Mouse (Mus musculus) heart, embryonic 13.5 days (tissue): Measurements from ENCODE around the gene Sept5. TPM values are rescaled to one million over a fixed set of nuclear protein-coding genes. Genes with fewer than 3 reads are reported as not detected.

Experiments
- ATAC-seq: fragments of 200-750 bp; cut with Nextera tagmentation; 2 replicates; pipeline ENCODE4 v1.8.0; 2017; ENCODE audit warnings: moderate TSS enrichment; ENCODE audit not compliant: insufficient number of reproducible peaks, low FRiP score, low TSS enrichment; ENCODE audit errors: extremely low read depth
- H3K27ac ChIP-seq: fragments of 300-500 bp; sonication (generic); replicated peaks from 2 replicates; pipeline ENCODE4 v1.5.1; 2015; ENCODE audit warnings: moderate library complexity, mild to moderate bottlenecking, inconsistent platforms
- H3K27me3 ChIP-seq: fragments of 300-500 bp; sonication (generic); replicated peaks from 2 replicates; pipeline ENCODE4 v1.6.1; 2015; ENCODE audit warnings: mild to moderate bottlenecking, inconsistent platforms
- H3K36me3 ChIP-seq: fragments of 300-500 bp; sonication (generic); 2 replicates; pipeline ENCODE4 v1.6.1; 2015; ENCODE audit warnings: mild to moderate bottlenecking, inconsistent platforms
- H3K4me1 ChIP-seq: fragments of 300-500 bp; sonication (generic); 2 replicates; pipeline ENCODE4 v1.6.1; 2015; ENCODE audit warnings: inconsistent platforms
- H3K4me2 ChIP-seq: fragments of 300-500 bp; sonication (generic); 2 replicates; pipeline ENCODE4 v1.6.1; 2015; ENCODE audit warnings: inconsistent platforms, mild to moderate bottlenecking, moderate library complexity
- H3K4me3 ChIP-seq: fragments of 300-500 bp; sonication (generic); 2 replicates; pipeline ENCODE4 v1.5.1; 2015; ENCODE audit warnings: moderate library complexity, mild to moderate bottlenecking, inconsistent platforms
- H3K9ac ChIP-seq: fragments of 300-500 bp; sonication (generic); 2 replicates; pipeline ENCODE4 v1.6.1; 2015; ENCODE audit warnings: inconsistent platforms, mild to moderate bottlenecking, moderate library complexity
- H3K9me3 ChIP-seq: fragments of 300-500 bp; sonication (generic); 2 replicates; pipeline ENCODE4 v1.6.1; 2016; ENCODE audit warnings: inconsistent platforms
- WGBS: fragments of 180-500 bp; shearing (Covaris S2); methylation state at CpG from one replicate; pipeline ENCODE4 v1.1.7; 2015; ENCODE audit warnings: mixed read lengths; 5-methylcytosine and 5-hydroxymethylcytosine counted together
- polyA plus RNA-seq: library from polyadenylated mRNA; unstranded; fragments of >200 nt; fragmentation: Nextera tagmentation; extraction: Ambion mirVana; gene quantifications from 2 replicates; pipeline ENCODE4 v1.2.1, GENCODE M21; 2015

Gene Sept5
- polyA plus RNA-seq, 1 experiment from 2014 or later: 8.8 TPM

- Histone ChIP-seq H3K27ac (no peak overlapping the region), H3K36me3 (no peaks in the 10 kb centered on the region), H3K27me3 (no peaks in the 10 kb centered on the region; the same call in 1 of the 2 replicates), H3K4me3 (no peak overlapping the region), H3K4me2 (no peak overlapping the region), H3K9me3 (0 out of 2 replicates have a peak, but pooled peaks cover 3% of the 10 kb centered on the region), H3K4me1 (0 out of 2 replicates have a peak, but pooled peaks cover 7% of the 10 kb centered on the region), H3K9ac (no peak overlapping the region)
- WGBS: 66% methylated on average over 6 of the region's 6 CpGs
- no peak for ATAC-seq
Observed at GRCm38 (mm10) chr16:18645329-18645728, 15.6 kb upstream of the Sept5 start.

GRCm38 (mm10) chr16:18644485-18644884 is 14.7 kb upstream of the Sept5 start:
- 75% methylated on average over 4 of the region's 4 CpGs for WGBS
- no peak overlapping the region for H3K4me2 ChIP-seq
- H3K27ac ChIP-seq: no peak overlapping the region
- 0 out of 2 replicates have a peak, but pooled peaks cover 7% of the 10 kb centered on the region for H3K4me1 ChIP-seq
- no peak for ATAC-seq
- no peak overlapping the region for H3K9ac ChIP-seq
- peaks cover 2% of the 10 kb centered on the region; the same call in 1 of the 2 replicates for H3K27me3 ChIP-seq
- H3K9me3 ChIP-seq: 0 out of 2 replicates have a peak, but pooled peaks cover 3% of the 10 kb centered on the region
- H3K36me3 ChIP-seq: no peaks in the 10 kb centered on the region
- no peak overlapping the region for H3K4me3 ChIP-seq

DNA sequence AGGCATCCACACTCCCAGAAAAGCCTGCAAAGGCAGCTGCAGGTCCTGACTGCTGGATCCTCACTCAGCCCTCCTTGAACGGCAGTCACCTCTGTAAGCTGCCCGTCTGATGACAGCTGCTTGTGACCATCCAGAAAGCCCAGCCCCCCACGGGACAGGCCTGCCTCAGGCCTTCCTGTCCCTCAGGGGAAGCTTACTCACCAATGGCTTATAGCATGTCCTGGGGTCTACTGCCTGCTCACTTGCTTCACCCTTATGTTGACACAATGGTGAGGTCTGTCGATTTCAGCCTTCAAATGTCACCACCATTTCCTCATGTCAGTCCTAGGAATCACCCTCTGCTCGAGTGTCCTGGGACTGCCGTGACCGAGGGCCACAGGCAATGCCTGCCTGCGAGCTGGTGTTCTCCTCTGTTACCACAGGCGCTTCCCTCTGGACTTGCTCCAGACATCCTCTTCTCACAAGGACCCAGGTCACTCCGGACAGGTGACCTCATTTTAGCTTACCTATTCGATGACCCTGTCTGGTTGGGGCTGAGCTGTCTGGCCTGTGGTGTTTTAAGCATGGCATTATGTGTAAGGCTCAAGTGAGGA is 13.7 kb upstream of the Sept5 start:
- no peak overlapping the region for H3K4me2 ChIP-seq
- 0 out of 2 replicates have a peak, but pooled peaks cover 7% of the 10 kb centered on the region for H3K4me1 ChIP-seq
- H3K9me3 ChIP-seq: 0 out of 2 replicates have a peak, but pooled peaks cover 3% of the 10 kb centered on the region
- no peak overlapping the region for H3K9ac ChIP-seq
- no peak overlapping the region for H3K27ac ChIP-seq
- no peaks in the 10 kb centered on the region for H3K36me3 ChIP-seq
- 55% methylated on average over 11 of the region's 11 CpGs for WGBS
- peaks cover 4% of the 10 kb centered on the region; the same call in 1 of the 2 replicates for H3K27me3 ChIP-seq
- H3K4me3 ChIP-seq: no peak overlapping the region
- ATAC-seq: no peak

GRCm38 (mm10) chr16:18642897-18643296 is 13.1 kb upstream of the Sept5 start:
- H3K4me3 ChIP-seq: no peak overlapping the region
- H3K4me1 ChIP-seq: 0 out of 2 replicates have a peak, but pooled peaks cover 7% of the 10 kb centered on the region
- WGBS: 63% methylated on average over 4 of the region's 4 CpGs
- H3K9ac ChIP-seq: no peak overlapping the region
- ATAC-seq: no peak
- peaks cover 5% of the 10 kb centered on the region; the same call in 1 of the 2 replicates for H3K27me3 ChIP-seq
- H3K36me3 ChIP-seq: no peaks in the 10 kb centered on the region
- H3K9me3 ChIP-seq: no peaks in the 10 kb centered on the region
- H3K27ac ChIP-seq: no peak overlapping the region
- H3K4me2 ChIP-seq: no peak overlapping the region

DNA sequence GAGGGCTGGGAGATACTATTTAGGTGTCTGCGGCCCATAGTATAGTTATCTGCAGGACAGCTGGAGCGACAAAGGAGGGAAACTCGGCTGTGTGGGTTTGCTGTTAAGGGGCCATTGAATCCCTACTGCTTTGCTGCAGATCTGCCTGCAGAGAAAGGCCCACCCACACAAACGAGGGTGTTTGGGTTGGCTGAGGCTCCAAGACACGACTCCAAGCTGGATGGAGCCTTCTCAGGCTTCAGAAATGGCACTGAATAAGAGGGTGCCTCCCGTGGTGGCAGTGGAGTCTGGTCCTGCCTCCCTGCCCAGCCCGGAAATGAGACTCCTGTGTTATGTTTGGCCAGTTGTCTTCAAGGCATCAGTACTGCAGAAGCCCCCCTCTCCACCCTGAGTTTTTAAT is 12.5 kb upstream of the Sept5 start:
- no peak overlapping the region for H3K27ac ChIP-seq
- no peaks in the 10 kb centered on the region for H3K9me3 ChIP-seq
- no peak overlapping the region for H3K9ac ChIP-seq
- WGBS: 33% methylated on average over 7 of the region's 7 CpGs
- no peak for ATAC-seq
- no peak overlapping the region for H3K4me3 ChIP-seq
- no peaks in the 10 kb centered on the region for H3K36me3 ChIP-seq
- H3K4me1 ChIP-seq: 0 out of 2 replicates have a peak, but pooled peaks cover 7% of the 10 kb centered on the region
- H3K4me2 ChIP-seq: no peak overlapping the region
- H3K27me3 ChIP-seq: peaks cover 11% of the 10 kb centered on the region

DNA sequence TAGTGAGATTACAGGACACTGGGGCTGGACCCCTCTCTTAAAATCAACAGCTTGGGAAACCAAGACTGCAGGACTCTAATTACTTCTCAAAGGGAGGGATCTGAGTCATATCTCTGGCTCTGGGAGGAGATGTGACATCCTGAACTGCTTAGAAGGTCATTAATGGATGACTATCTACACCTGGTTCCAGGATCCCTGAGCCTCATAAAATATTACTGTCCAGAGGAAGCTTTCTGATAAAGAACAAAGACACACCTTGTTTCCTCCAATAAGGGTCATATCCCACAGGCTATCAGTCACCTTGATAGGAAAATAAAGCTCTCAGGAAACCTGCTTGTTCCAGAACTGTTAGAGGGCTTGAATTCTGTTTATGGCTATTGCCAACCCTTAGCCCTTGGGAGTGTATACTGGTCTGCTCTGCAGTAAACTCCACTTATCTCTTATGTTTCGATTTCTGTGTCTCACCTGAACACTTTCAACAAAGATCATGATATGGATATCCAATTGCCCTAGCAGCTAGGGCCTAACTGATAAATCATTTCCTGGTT is 9.7 kb upstream of the Sept5 start:
- no peak for ATAC-seq
- no peaks in the 10 kb centered on the region for H3K9me3 ChIP-seq
- no peak overlapping the region for H3K4me2 ChIP-seq
- no peak overlapping the region for H3K4me3 ChIP-seq
- 0 out of 2 replicates have a peak, but pooled peaks cover 7% of the 10 kb centered on the region for H3K4me1 ChIP-seq
- H3K27ac ChIP-seq: no peak overlapping the region
- no peak overlapping the region for H3K9ac ChIP-seq
- 64% methylated on average over 1 of the region's 1 CpGs for WGBS
- peaks cover 11% of the 10 kb centered on the region for H3K27me3 ChIP-seq
- H3K36me3 ChIP-seq: no peaks in the 10 kb centered on the region

DNA sequence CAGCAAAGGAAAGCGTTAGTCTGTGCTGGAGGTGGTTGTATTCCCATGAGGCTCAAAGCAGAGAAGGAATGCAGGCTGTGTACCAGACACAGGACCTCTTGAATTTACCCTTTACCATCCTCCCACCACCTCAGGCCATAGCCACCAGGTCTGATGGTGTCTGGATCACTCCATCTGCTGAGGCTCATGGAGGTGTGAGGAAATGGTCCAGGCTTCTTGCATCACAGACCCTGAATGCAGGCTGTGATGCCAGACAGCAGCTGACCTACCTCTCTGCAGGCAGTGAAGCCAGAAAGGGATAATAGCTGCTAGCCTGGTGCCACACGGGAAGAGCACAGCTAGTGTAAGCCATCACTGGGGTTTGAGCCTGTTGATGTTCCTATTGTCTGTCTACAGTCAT is 8.6 kb upstream of the Sept5 start:
- H3K9ac ChIP-seq: no peak overlapping the region
- 0 out of 2 replicates have a peak, but pooled peaks cover 7% of the 10 kb centered on the region for H3K4me1 ChIP-seq
- WGBS: 46% methylated on average over 2 of the region's 2 CpGs
- no peak for ATAC-seq
- H3K27ac ChIP-seq: no peak overlapping the region
- H3K9me3 ChIP-seq: no peaks in the 10 kb centered on the region
- peaks cover 13% of the 10 kb centered on the region for H3K27me3 ChIP-seq
- H3K36me3 ChIP-seq: no peaks in the 10 kb centered on the region
- no peak overlapping the region for H3K4me3 ChIP-seq
- H3K4me2 ChIP-seq: no peak overlapping the region

DNA sequence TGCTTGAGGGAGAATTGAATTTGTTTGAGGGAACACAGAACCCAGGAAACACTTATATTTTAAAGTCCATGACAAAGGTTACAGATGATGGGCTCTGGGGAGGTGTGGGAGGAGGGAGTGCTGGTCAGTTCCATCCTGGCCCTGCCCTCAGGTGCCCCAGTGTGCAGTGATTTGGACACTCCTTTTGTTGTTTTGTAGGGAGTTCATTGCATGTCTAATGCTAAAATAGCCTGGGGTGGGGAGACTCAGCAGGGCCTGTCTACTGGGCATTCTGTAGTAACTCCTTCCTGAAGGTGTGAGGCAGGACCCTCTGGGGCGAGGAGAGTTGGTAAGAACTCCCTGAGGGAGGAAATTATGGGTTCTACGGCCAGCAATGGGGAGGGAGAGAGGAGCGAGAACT is 7.0 kb upstream of the Sept5 start:
- 52% methylated on average over 3 of the region's 3 CpGs for WGBS
- H3K27me3 ChIP-seq: peaks cover 24% of the 10 kb centered on the region
- no peak overlapping the region for H3K27ac ChIP-seq
- no peak overlapping the region for H3K9ac ChIP-seq
- no peak overlapping the region for H3K4me3 ChIP-seq
- 0 out of 2 replicates have a peak, but pooled peaks cover under 1% of the 10 kb centered on the region for H3K4me1 ChIP-seq
- ATAC-seq: no peak
- H3K9me3 ChIP-seq: no peaks in the 10 kb centered on the region
- no peaks in the 10 kb centered on the region for H3K36me3 ChIP-seq
- H3K4me2 ChIP-seq: no peak overlapping the region

GRCm38 (mm10) chr16:18636401-18636800 is 6.6 kb upstream of the Sept5 start:
- Histone ChIP-seq H3K27ac (no peak overlapping the region), H3K4me3 (no peak overlapping the region)

DNA sequence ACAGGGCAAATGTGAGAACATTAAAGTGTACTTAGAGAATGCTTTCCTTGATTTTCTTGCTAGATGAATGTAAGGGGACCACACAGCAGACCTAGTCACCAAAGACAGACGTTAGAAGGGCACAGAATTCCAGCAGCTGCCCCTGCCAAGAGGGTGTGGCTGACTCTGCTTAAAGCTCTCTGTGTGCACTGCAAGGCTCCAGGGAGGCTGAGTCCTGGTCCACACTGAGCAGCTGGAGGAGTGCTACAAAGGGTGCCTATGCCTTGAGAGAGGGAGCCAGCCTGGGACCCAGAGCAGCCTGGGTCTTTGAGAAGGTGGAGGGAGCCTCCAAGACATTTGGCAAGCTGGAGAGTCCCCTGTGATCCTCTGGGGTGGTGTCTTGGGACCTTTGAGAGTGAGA is 3.6 kb upstream of the Sept5 start:
- no peak for ATAC-seq
- H3K9me3 ChIP-seq: no peaks in the 10 kb centered on the region
- no peak overlapping the region for H3K4me3 ChIP-seq
- H3K27me3 ChIP-seq: peaks cover 47% of the 10 kb centered on the region
- no peaks in the 10 kb centered on the region for H3K36me3 ChIP-seq
- H3K4me2 ChIP-seq: no peak overlapping the region
- H3K9ac ChIP-seq: no peak overlapping the region
- no peak overlapping the region for H3K27ac ChIP-seq
- WGBS: 12% methylated on average over 1 of the region's 1 CpGs
- peaks cover 13% of the 10 kb centered on the region; the same call in 1 of the 2 replicates for H3K4me1 ChIP-seq

More at GRCm38 (mm10) chr16:18636401-18636800, 6.6 kb upstream of the Sept5 start:
- H3K36me3 ChIP-seq: no peaks in the 10 kb centered on the region
- H3K9me3 ChIP-seq: no peaks in the 10 kb centered on the region
- ATAC-seq: no peak
- no peaks in the 10 kb centered on the region for H3K4me1 ChIP-seq
- peaks cover 28% of the 10 kb centered on the region for H3K27me3 ChIP-seq
- 75% methylated on average over 5 of the region's 5 CpGs for WGBS
- H3K4me2 ChIP-seq: no peak overlapping the region
- H3K9ac ChIP-seq: no peak overlapping the region

- Histone ChIP-seq H3K36me3 (no peaks in the 10 kb centered on the region), H3K9me3 (no peaks in the 10 kb centered on the region), H3K9ac (no peak overlapping the region), H3K4me1 (peaks cover 14% of the 10 kb centered on the region; the same call in 1 of the 2 replicates), H3K27ac (no peak overlapping the region), H3K27me3 (peaks cover 51% of the 10 kb centered on the region), H3K4me3 (no peak overlapping the region), H3K4me2 (no peak overlapping the region)
- ATAC-seq: no peak
- WGBS: 40% methylated on average over 2 of the region's 2 CpGs
Observed at GRCm38 (mm10) chr16:18632816-18633215, 3.1 kb upstream of the Sept5 start.
